Mouse (Mus musculus) hindbrain, embryonic 13.5 days (tissue): ENCODE measurements around the gene Jun. TPM values are rescaled to one million over a fixed set of nuclear protein-coding genes. Genes with fewer than 3 reads are reported as not detected.

Source experiments
- ATAC-seq: fragments of 200-750 bp; cut with Nextera tagmentation; 2 replicates; pipeline ENCODE4 v1.8.0; 2017; ENCODE audit warnings: moderate TSS enrichment; ENCODE audit not compliant: low FRiP score
- H3K27ac ChIP-seq: fragments of 300-500 bp; sonication (generic); 2 replicates; pipeline ENCODE4 v1.5.1; 2015; ENCODE audit warnings: inconsistent platforms, mild to moderate bottlenecking, moderate library complexity
- H3K27me3 ChIP-seq: fragments of 300-500 bp; sonication (generic); 2 replicates; pipeline ENCODE4 v1.6.1; 2015; ENCODE audit warnings: mild to moderate bottlenecking, inconsistent platforms
- H3K36me3 ChIP-seq: fragments of 300-500 bp; sonication (generic); 2 replicates; pipeline ENCODE4 v1.6.1; 2015; ENCODE audit warnings: mild to moderate bottlenecking, inconsistent platforms
- H3K4me1 ChIP-seq: fragments of 300-500 bp; sonication (generic); replicated peaks from 2 replicates; pipeline ENCODE4 v1.6.1; 2015; ENCODE audit warnings: inconsistent platforms
- H3K4me2 ChIP-seq: fragments of 300-500 bp; sonication (generic); 2 replicates; pipeline ENCODE4 v1.6.1; 2015; ENCODE audit warnings: inconsistent platforms, mild to moderate bottlenecking, moderate library complexity
- H3K4me3 ChIP-seq: fragments of 300-500 bp; sonication (generic); 2 replicates; pipeline ENCODE4 v1.5.1; 2015; ENCODE audit warnings: mild to moderate bottlenecking, inconsistent platforms
- H3K9ac ChIP-seq: fragments of 300-500 bp; sonication (generic); 2 replicates; pipeline ENCODE4 v1.6.1; 2015; ENCODE audit warnings: mild to moderate bottlenecking, inconsistent platforms
- H3K9me3 ChIP-seq: fragments of 300-500 bp; sonication (generic); 2 replicates; pipeline ENCODE4 v1.6.1; 2016; ENCODE audit warnings: inconsistent platforms
- WGBS: fragments of 180-500 bp; shearing (Covaris S2); methylation state at CpG from one replicate; pipeline ENCODE4 v1.1.7; 2015; 5-methylcytosine and 5-hydroxymethylcytosine counted together
- polyA plus RNA-seq: library from polyadenylated mRNA; unstranded; fragments of >200 nt; fragmentation: Nextera tagmentation; extraction: Ambion mirVana; gene quantifications from 2 replicates; pipeline ENCODE4 v1.2.1, GENCODE M21; 2015

The Jun gene
- polyA plus RNA-seq, 1 experiment from 2014 or later, result 55.6 TPM

DNA sequence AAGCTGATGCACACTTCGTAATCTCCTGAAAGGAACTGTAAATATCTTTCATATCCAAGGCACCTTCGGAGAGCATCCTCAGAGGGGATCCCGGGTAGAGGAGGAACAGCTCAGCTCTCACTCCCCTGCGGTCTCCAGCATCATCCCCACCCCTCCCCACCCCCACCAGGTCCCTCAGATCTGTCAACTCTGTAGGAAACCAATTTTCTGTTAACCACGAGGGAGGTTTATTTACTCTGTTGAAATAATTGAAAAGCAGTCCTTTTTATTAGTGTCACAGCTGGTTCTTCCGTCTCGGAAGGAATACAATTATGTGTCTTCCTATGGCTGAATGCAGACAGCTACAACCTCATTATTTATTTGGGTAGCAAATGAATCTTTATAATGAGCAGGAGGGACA is 33.8 kb downstream of the Jun start:
- ATAC-seq, result peak; percentile 63; the same call in 1 of the 2 replicates

DNA sequence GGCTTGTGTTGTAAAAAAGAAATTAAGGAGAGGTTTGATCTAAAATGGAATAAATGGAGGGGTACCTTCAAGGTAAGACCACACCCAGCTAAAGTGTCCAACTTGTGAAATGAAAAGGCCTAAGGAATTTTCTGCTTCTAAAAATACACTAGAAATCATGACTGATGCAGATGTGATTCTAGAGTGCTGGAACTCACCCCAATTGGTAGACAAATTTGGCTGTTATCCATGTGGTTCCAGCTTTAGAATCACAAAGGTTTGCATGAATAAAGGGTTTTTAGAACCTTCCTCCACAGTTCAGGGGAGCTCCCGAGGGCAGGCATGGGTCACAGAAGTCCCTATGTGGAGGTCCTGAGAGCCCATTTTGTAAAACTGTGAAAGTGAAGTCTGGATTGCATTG is 39.3 kb downstream of the Jun start:
- Histone ChIP-seq H3K9me3 (no peaks in the 10 kb centered on the region), H3K4me1 (no peaks in the 10 kb centered on the region), H3K4me3 (no peak overlapping the region), H3K9ac (no peak overlapping the region), H3K27ac (no peak overlapping the region), H3K36me3 (no peaks in the 10 kb centered on the region), H3K27me3 (no peaks in the 10 kb centered on the region), H3K4me2 (no peak overlapping the region)
- 85% methylated on average over 1 of the region's 1 CpGs for WGBS
- ATAC-seq, result no peak

More for the DNA sequence above, 33.8 kb downstream of the Jun start:
- H3K27ac ChIP-seq, result no peak overlapping the region
- 28% methylated on average over 7 of the region's 7 CpGs for WGBS
- no peak overlapping the region for H3K4me2 ChIP-seq
- no peaks in the 10 kb centered on the region for H3K36me3 ChIP-seq
- H3K4me3 ChIP-seq, result no peak overlapping the region
- no peaks in the 10 kb centered on the region for H3K4me1 ChIP-seq
- H3K9ac ChIP-seq, result no peak overlapping the region
- no peaks in the 10 kb centered on the region for H3K27me3 ChIP-seq
- H3K9me3 ChIP-seq, result no peaks in the 10 kb centered on the region

- ATAC-seq, result no peak
- Histone ChIP-seq H3K4me3 (no peak overlapping the region), H3K4me1 (no peaks in the 10 kb centered on the region), H3K27ac (no peak overlapping the region), H3K4me2 (no peak overlapping the region), H3K9ac (no peak overlapping the region), H3K27me3 (no peaks in the 10 kb centered on the region), H3K36me3 (no peaks in the 10 kb centered on the region), H3K9me3 (no peaks in the 10 kb centered on the region)
Measured at GRCm38 (mm10) chr4:95012256-95012655, 39.8 kb downstream of the Jun start.

GRCm38 (mm10) chr4:95008175-95009057 is 43.6 kb downstream of the Jun start:
- ATAC-seq, result peak; percentile 82
- Histone ChIP-seq H3K9ac (no peak overlapping the region), H3K27me3 (0 out of 2 replicates have a peak, but pooled peaks cover 2% of the 10 kb centered on the region), H3K27ac (no peak overlapping the region), H3K9me3 (no peaks in the 10 kb centered on the region), H3K4me1 (no peaks in the 10 kb centered on the region), H3K36me3 (no peaks in the 10 kb centered on the region), H3K4me2 (no peak overlapping the region), H3K4me3 (no peak overlapping the region)
- 47% methylated on average over 13 of the region's 13 CpGs for WGBS

GRCm38 (mm10) chr4:95007759-95008158 is 44.3 kb downstream of the Jun start:
- Histone ChIP-seq H3K4me3 (no peak overlapping the region), H3K9ac (no peak overlapping the region), H3K4me1 (no peaks in the 10 kb centered on the region), H3K27me3 (0 out of 2 replicates have a peak, but pooled peaks cover 2% of the 10 kb centered on the region), H3K4me2 (no peak overlapping the region), H3K9me3 (no peaks in the 10 kb centered on the region), H3K36me3 (no peaks in the 10 kb centered on the region), H3K27ac (no peak overlapping the region)
- WGBS, result 57% methylated on average over 8 of the region's 8 CpGs
- ATAC-seq, result peak; percentile 57

GRCm38 (mm10) chr4:95005251-95005830 is 46.7 kb downstream of the Jun start:
- no peaks in the 10 kb centered on the region for H3K36me3 ChIP-seq
- no peak for ATAC-seq
- no peaks in the 10 kb centered on the region for H3K4me1 ChIP-seq
- H3K27me3 ChIP-seq, result 0 out of 2 replicates have a peak, but pooled peaks cover 2% of the 10 kb centered on the region
- no peaks in the 10 kb centered on the region for H3K9me3 ChIP-seq
- no peak overlapping the region for H3K4me2 ChIP-seq
- no peak overlapping the region for H3K9ac ChIP-seq
- H3K4me3 ChIP-seq, result no peak overlapping the region
- no peak overlapping the region for H3K27ac ChIP-seq
- 65% methylated on average over 6 of the region's 6 CpGs for WGBS

- Histone ChIP-seq H3K4me1 (no peaks in the 10 kb centered on the region), H3K9ac (no peak overlapping the region), H3K36me3 (no peaks in the 10 kb centered on the region), H3K27me3 (0 out of 2 replicates have a peak, but pooled peaks cover 2% of the 10 kb centered on the region), H3K4me2 (no peak overlapping the region), H3K9me3 (no peaks in the 10 kb centered on the region), H3K4me3 (no peak overlapping the region), H3K27ac (no peak overlapping the region)
- no peak for ATAC-seq
- WGBS, result 70% methylated on average over 6 of the region's 6 CpGs
Measured at GRCm38 (mm10) chr4:95001043-95001775, 50.8 kb downstream of the Jun start.

- Histone ChIP-seq H3K27me3 (no peaks in the 10 kb centered on the region), H3K9ac (no peak overlapping the region), H3K36me3 (no peaks in the 10 kb centered on the region), H3K4me1 (no peaks in the 10 kb centered on the region), H3K27ac (no peak overlapping the region), H3K9me3 (no peaks in the 10 kb centered on the region), H3K4me3 (no peak overlapping the region), H3K4me2 (no peak overlapping the region)
- no peak for ATAC-seq
- 96% methylated on average over 1 of the region's 1 CpGs for WGBS
Measured at GRCm38 (mm10) chr4:95000147-95000546, 51.9 kb downstream of the Jun start.

DNA sequence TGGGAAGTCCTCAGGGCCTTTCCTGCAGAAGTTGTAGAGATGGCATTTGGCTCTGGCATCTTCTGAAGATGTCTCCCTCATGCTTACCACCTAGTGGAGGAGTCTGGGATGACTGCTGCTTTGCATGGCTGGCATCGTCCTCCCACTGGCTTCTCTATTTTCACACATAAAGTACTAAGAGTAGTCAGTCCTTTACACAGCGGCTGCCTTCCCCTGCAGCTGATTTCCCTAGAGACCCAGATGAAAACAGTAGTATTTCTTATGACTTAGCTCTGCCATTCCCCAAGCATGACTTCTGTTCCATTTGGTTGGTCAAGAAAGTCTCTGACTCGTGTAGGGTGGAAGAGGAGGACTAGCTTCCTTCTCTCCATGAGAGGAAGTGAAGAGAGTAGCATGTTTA is 52.8 kb downstream of the Jun start:
- Histone ChIP-seq H3K27me3 (no peaks in the 10 kb centered on the region), H3K4me2 (no peak overlapping the region), H3K9me3 (no peaks in the 10 kb centered on the region), H3K4me1 (no peaks in the 10 kb centered on the region), H3K27ac (no peak overlapping the region), H3K4me3 (no peak overlapping the region), H3K9ac (no peak overlapping the region), H3K36me3 (no peaks in the 10 kb centered on the region)
- no peak for ATAC-seq
- 66% methylated on average over 3 of the region's 3 CpGs for WGBS

Other genes starting within 250 kb of the Jun start
- gene Eqtn, start 123.4 kb downstream of the Jun start, polyA plus RNA-seq, result 0.28 TPM in 1 of 2 replicates, not detected in the other
- gene Mysm1, start 73.1 kb downstream of the Jun start, polyA plus RNA-seq, result 32.2 and 35.9 TPM in 2 replicates